In genomic region chr2:104658659-104659058, GRCm38 (mm10) we compare ENCODE assay signal across 21 mouse cellular contexts. TPM values are rescaled to one million over a fixed set of nuclear protein-coding genes. Genes with fewer than 3 reads are reported as not detected.
"Had no signal": no experiment of that assay in that cellular context is flagged by ENCODE, and none has a peak within 500 bp of the region (broad histone marks: within the 10 kb centered on the region; RNA-seq: fewer than 3 reads in every experiment).

No protein-coding gene starts in this region.

- H3K27ac ChIP-seq: neural tube, embryonic 15.5 days; stomach, embryonic 15.5 days; stomach, postnatal 0 days had no signal

- H3K9ac ChIP-seq: neural tube, embryonic 15.5 days; stomach, embryonic 15.5 days had no signal

- H3K4me2 ChIP-seq: neural tube, embryonic 15.5 days; stomach, embryonic 15.5 days had no signal

- H3K4me3 ChIP-seq: neural tube, embryonic 15.5 days; stomach, embryonic 15.5 days had no signal

- H3K4me1 ChIP-seq: neural tube, embryonic 15.5 days; stomach, embryonic 15.5 days had no signal

- DNase-seq: retina, postnatal 1 day; right cerebral cortex, adult 18-20 months; right cerebral cortex, postnatal 14 days; right cerebral cortex, postnatal 25 days; right cerebral cortex, postnatal 4 days; spleen, adult 18-20 months; thymus, adult 18-20 months; thymus, adult 2 months; thymus, postnatal 14 days; thymus, postnatal 25 days; thymus, postnatal 36 days; thymus, postnatal 4 days had no signal

- H3K27me3 ChIP-seq: neural tube, embryonic 15.5 days; stomach, embryonic 15.5 days had no signal

- H3K9me3 ChIP-seq: neural tube, embryonic 15.5 days; stomach, embryonic 15.5 days had no signal

RNA-seq across cellular contexts. Expression of gene Pin1rt1, which starts 57.5 kb away (rescaled TPM):
- total RNA-seq: neutrophil, adult 5-6 weeks had no signal
- polyA plus RNA-seq: small intestine, adult 2 months; spleen, adult 2 months; stomach, embryonic 14.5 days; stomach, embryonic 15.5 days; stomach, postnatal 0 days; thymus, adult 2 months; thymus, postnatal 0 days; urinary bladder, adult 2 months had no signal
